Mouse (Mus musculus): ENCODE results near the gene Aldh3b1. TPM values are rescaled to one million over a fixed set of nuclear protein-coding genes. Genes with fewer than 3 reads are reported as not detected.
"Not testable (repeated sequence)": the region's sequence is repeated elsewhere in the genome, so short reads cannot be mapped to it uniquely, and the experiment has no call there.

Aldh3b1 gene
- polyA plus RNA-seq, 1 experiment from 2014 or later, result 4.1 TPM

GRCm38 (mm10) chr19:3957296-3958036 is 27.9 kb upstream of the Aldh3b1 start:
- 74% methylated on average over 5 of the region's 5 CpGs for WGBS
- not testable (repeated sequence) for H3K27ac ChIP-seq
- ATAC-seq (replicated peaks; ENCODE audit: low FRiP score), result peak; percentile 45; the same call in 1 of the 2 replicates

DNA sequence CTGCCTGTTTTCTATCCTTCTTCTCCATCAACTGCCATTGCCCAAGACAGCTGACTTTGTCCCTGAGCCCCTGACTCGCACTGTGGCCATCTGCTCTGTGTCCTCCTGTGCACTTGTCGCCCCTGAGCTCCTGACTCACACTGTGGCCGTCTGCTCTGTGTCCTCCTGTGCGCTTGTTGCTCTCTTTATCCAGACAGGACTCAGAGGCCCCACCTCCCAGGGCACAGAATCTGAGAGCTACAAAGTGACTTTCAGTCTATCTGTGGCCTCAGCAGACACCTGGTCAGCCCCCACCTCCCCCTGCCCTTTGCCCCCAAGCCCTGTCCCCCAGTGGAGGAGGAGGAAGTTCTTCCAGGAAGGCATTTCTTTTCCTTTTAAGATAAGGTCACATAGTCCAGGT is 26.2 kb upstream of the Aldh3b1 start:
- WGBS, result 33% methylated on average over 4 of the region's 4 CpGs

More at GRCm38 (mm10) chr19:3957296-3958036, 27.9 kb upstream of the Aldh3b1 start:
- not testable (repeated sequence) for H3K27me3 ChIP-seq; H3K9ac ChIP-seq; H3K4me2 ChIP-seq; H3K9me3 ChIP-seq (replicated peaks); H3K4me3 ChIP-seq (replicated peaks); H3K36me3 ChIP-seq
- H3K4me1 ChIP-seq, result peaks cover 18% of the 10 kb centered on the region

GRCm38 (mm10) chr19:3955033-3955432 is 25.4 kb upstream of the Aldh3b1 start:
- ATAC-seq (replicated peaks; ENCODE audit: low FRiP score), result no peak
- Histone ChIP-seq H3K9me3 (replicated peaks) (no peaks in the 10 kb centered on the region), H3K27me3 (no peaks in the 10 kb centered on the region), H3K4me3 (replicated peaks) (no peak overlapping the region), H3K36me3 (no peaks in the 10 kb centered on the region), H3K9ac (no peak overlapping the region), H3K27ac (no peak overlapping the region), H3K4me1 (peaks cover 23% of the 10 kb centered on the region), H3K4me2 (no peak overlapping the region)
- WGBS, result 60% methylated on average over 3 of the region's 3 CpGs

More for the DNA sequence above, 26.2 kb upstream of the Aldh3b1 start:
- Histone ChIP-seq H3K27me3 (no peaks in the 10 kb centered on the region), H3K27ac (no peak overlapping the region), H3K36me3 (no peaks in the 10 kb centered on the region), H3K9ac (no peak overlapping the region), H3K4me2 (no peak overlapping the region), H3K9me3 (replicated peaks) (no peaks in the 10 kb centered on the region), H3K4me3 (replicated peaks) (no peak overlapping the region), H3K4me1 (peaks cover 18% of the 10 kb centered on the region)
- ATAC-seq (replicated peaks; ENCODE audit: low FRiP score), result no peak

DNA sequence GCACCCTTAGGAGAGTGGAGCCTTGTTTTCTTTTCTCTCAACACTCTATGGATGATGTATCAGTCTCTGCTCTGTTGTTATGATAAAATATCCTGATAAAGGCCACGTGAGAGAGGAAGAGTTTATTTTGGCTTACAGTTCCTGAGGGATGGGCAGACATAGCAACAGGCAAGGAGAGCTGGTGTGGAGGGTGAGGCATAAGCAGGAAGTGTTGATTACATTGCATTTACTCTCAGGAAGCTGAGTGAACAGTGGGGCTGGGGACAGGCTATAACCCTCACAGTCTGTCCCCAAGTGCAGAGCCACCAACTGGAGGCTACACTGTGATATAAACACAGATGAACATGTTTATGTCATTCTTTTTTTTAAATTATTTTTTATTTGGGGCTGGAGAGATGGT is 22.5 kb upstream of the Aldh3b1 start:
- H3K4me1 ChIP-seq, result peaks cover 21% of the 10 kb centered on the region
- H3K4me3 ChIP-seq (replicated peaks), result no peak overlapping the region
- 53% methylated on average over 1 of the region's 1 CpGs for WGBS
- H3K27me3 ChIP-seq, result no peaks in the 10 kb centered on the region
- no peak overlapping the region for H3K9ac ChIP-seq
- H3K27ac ChIP-seq, result no peak overlapping the region
- ATAC-seq (replicated peaks; ENCODE audit: low FRiP score), result no peak
- H3K9me3 ChIP-seq (replicated peaks), result no peaks in the 10 kb centered on the region
- no peak overlapping the region for H3K4me2 ChIP-seq
- no peaks in the 10 kb centered on the region for H3K36me3 ChIP-seq

- no peak overlapping the region for H3K9ac ChIP-seq
- no peak overlapping the region for H3K4me3 ChIP-seq (replicated peaks)
- peaks cover 20% of the 10 kb centered on the region for H3K4me1 ChIP-seq
- no peak overlapping the region for H3K4me2 ChIP-seq
- no peaks in the 10 kb centered on the region for H3K9me3 ChIP-seq (replicated peaks)
- no peaks in the 10 kb centered on the region for H3K36me3 ChIP-seq
- no peaks in the 10 kb centered on the region for H3K27me3 ChIP-seq
- ATAC-seq (replicated peaks; ENCODE audit: low FRiP score), result no peak
- H3K27ac ChIP-seq, result no peak overlapping the region
These were observed 21.9 kb upstream of the Aldh3b1 start for GRCm38 (mm10) chr19:3951461-3951860.

DNA sequence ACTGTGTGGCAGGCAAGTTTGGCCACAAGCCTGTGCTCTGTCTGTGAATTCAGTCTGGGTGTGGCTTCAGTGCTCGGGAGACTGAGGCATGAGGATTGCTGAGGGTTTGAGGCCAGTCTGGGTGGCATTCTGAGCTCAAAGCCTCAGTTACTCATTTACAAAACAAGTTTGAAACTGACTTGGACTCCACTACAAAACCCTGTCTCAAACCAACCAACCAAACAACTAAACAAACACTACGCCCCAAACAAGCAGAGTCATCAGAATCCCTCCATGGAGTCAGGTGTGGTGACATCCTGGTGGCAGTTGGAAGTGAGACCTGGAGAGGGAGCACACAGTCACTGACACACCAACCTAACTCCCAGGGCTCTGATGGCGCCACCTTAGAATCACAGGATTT is 20.7 kb upstream of the Aldh3b1 start:
- peaks cover 19% of the 10 kb centered on the region for H3K4me1 ChIP-seq
- H3K4me2 ChIP-seq, result no peak overlapping the region
- H3K27me3 ChIP-seq, result no peaks in the 10 kb centered on the region
- H3K4me3 ChIP-seq (replicated peaks), result no peak overlapping the region
- ATAC-seq (replicated peaks; ENCODE audit: low FRiP score), result no peak
- H3K9me3 ChIP-seq (replicated peaks), result no peaks in the 10 kb centered on the region
- H3K9ac ChIP-seq, result no peak overlapping the region
- WGBS, result 77% methylated on average over 3 of the region's 3 CpGs
- H3K36me3 ChIP-seq, result no peaks in the 10 kb centered on the region
- H3K27ac ChIP-seq, result no peak overlapping the region

- H3K36me3 ChIP-seq, result no peaks in the 10 kb centered on the region
- H3K27ac ChIP-seq, result no peak overlapping the region
- ATAC-seq (replicated peaks; ENCODE audit: low FRiP score), result no peak
- no peak overlapping the region for H3K9ac ChIP-seq
- H3K4me1 ChIP-seq, result peaks cover 14% of the 10 kb centered on the region
- WGBS, result 73% methylated on average over 14 of the region's 14 CpGs
- no peaks in the 10 kb centered on the region for H3K27me3 ChIP-seq
- H3K4me2 ChIP-seq, result no peak overlapping the region
- no peak overlapping the region for H3K4me3 ChIP-seq (replicated peaks)
- no peaks in the 10 kb centered on the region for H3K9me3 ChIP-seq (replicated peaks)
These were observed 18.9 kb upstream of the Aldh3b1 start for GRCm38 (mm10) chr19:3948546-3948945.

GRCm38 (mm10) chr19:3947813-3948212 is 18.2 kb upstream of the Aldh3b1 start:
- H3K4me1 ChIP-seq, result peaks cover 19% of the 10 kb centered on the region

GRCm38 (mm10) chr19:3946715-3947114 is 17.1 kb upstream of the Aldh3b1 start:
- no peak for ATAC-seq (replicated peaks; ENCODE audit: low FRiP score)
- no peaks in the 10 kb centered on the region for H3K9me3 ChIP-seq (replicated peaks)
- peaks cover 21% of the 10 kb centered on the region for H3K4me1 ChIP-seq
- H3K27ac ChIP-seq, result no peak overlapping the region
- no peaks in the 10 kb centered on the region for H3K27me3 ChIP-seq
- H3K36me3 ChIP-seq, result no peaks in the 10 kb centered on the region
- no peak overlapping the region for H3K4me2 ChIP-seq
- 21% methylated on average over 2 of the region's 2 CpGs for WGBS
- H3K9ac ChIP-seq, result no peak overlapping the region
- H3K4me3 ChIP-seq (replicated peaks), result no peak overlapping the region

More at GRCm38 (mm10) chr19:3947813-3948212, 18.2 kb upstream of the Aldh3b1 start:
- ATAC-seq (replicated peaks; ENCODE audit: low FRiP score), result no peak
- WGBS, result 83% methylated on average over 3 of the region's 3 CpGs
- Histone ChIP-seq H3K4me2 (no peak overlapping the region), H3K4me3 (replicated peaks) (no peak overlapping the region), H3K9me3 (replicated peaks) (no peaks in the 10 kb centered on the region), H3K27me3 (no peaks in the 10 kb centered on the region), H3K9ac (no peak overlapping the region), H3K27ac (no peak overlapping the region), H3K36me3 (no peaks in the 10 kb centered on the region)

- peak overlapping the region; percentile 33; the same call in 1 of the 2 replicates for H3K27ac ChIP-seq
- no peaks in the 10 kb centered on the region for H3K36me3 ChIP-seq
- H3K27me3 ChIP-seq, result no peaks in the 10 kb centered on the region
- H3K4me2 ChIP-seq, result no peak overlapping the region
- no peak for ATAC-seq (replicated peaks; ENCODE audit: low FRiP score)
- 28% methylated on average over 10 of the region's 10 CpGs for WGBS
- no peaks in the 10 kb centered on the region for H3K9me3 ChIP-seq (replicated peaks)
- no peak overlapping the region for H3K9ac ChIP-seq
- no peak overlapping the region for H3K4me3 ChIP-seq (replicated peaks)
- peaks cover 21% of the 10 kb centered on the region for H3K4me1 ChIP-seq
These were observed 16.4 kb upstream of the Aldh3b1 start for GRCm38 (mm10) chr19:3945872-3946564.

GRCm38 (mm10) chr19:3942986-3943735 is 13.6 kb upstream of the Aldh3b1 start:
- H3K4me2 ChIP-seq, result peak overlapping the region; percentile 43
- ATAC-seq (replicated peaks; ENCODE audit: low FRiP score), result peak; percentile 74; the same call in 1 of the 2 replicates
- 0 out of 2 replicates have a peak overlapping the region, but pooled peaks have one; percentile 9 for H3K4me3 ChIP-seq (replicated peaks)
- H3K9ac ChIP-seq, result no peak overlapping the region
- no peaks in the 10 kb centered on the region for H3K27me3 ChIP-seq
- no peaks in the 10 kb centered on the region for H3K36me3 ChIP-seq
- H3K4me1 ChIP-seq, result peaks cover 15% of the 10 kb centered on the region
- WGBS, result 25% methylated on average over 27 of the region's 27 CpGs
- no peaks in the 10 kb centered on the region for H3K9me3 ChIP-seq (replicated peaks)
- no peak overlapping the region for H3K27ac ChIP-seq

DNA sequence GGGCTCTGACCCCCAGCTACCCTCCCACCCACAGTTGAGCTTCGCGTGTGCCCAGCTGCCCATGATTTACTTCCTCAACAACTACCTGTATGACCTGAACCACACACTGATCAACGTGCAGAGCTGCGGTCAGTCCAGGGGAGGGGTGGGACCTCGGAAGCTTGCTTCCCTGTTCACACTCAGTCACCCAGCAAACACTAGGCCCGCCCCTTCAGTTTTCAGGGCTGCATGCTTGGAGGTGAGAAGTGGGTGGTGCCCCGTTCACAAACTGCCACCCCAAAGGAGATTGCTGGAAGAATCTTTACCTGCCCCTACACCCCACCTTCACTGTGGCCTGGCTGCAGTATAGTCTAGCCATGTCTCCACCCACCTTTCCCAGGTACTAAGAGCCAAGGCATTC is 12.7 kb upstream of the Aldh3b1 start:
- Histone ChIP-seq H3K9me3 (replicated peaks) (no peaks in the 10 kb centered on the region), H3K36me3 (no peaks in the 10 kb centered on the region), H3K27ac (no peak overlapping the region), H3K4me3 (replicated peaks) (no peak overlapping the region), H3K27me3 (no peaks in the 10 kb centered on the region), H3K4me2 (no peak overlapping the region), H3K4me1 (peaks cover 15% of the 10 kb centered on the region), H3K9ac (no peak overlapping the region)
- ATAC-seq (replicated peaks; ENCODE audit: low FRiP score), result no peak
- WGBS, result 84% methylated on average over 7 of the region's 7 CpGs

Measured in kidney, embryonic 15.5 days (tissue).